Mouse (Mus musculus) E14TG2a.4 (cell line): ENCODE measurements at regions not wholly inside any gene's neighbourhood (a gene's known extent, or its start where the extent isn't known, plus 50 kb on each side); places are given as distances from the start of the nearest gene placed in this dataset.

Experiments used
- H3K27me3 ChIP-seq: 2 replicates; pipeline ENCODE4 v1.6.1; 2014; ENCODE audit warnings: low read length, control low read depth; ENCODE audit not compliant: insufficient read depth
- H3K36me3 ChIP-seq: 2 replicates; pipeline ENCODE4 v1.6.1; 2014; ENCODE audit warnings: low read length, control low read depth; ENCODE audit not compliant: insufficient read depth
- H3K4me1 ChIP-seq: replicated peaks from 2 replicates; pipeline ENCODE4 v1.6.1; 2014; ENCODE audit warnings: low read depth, low read length, control low read depth
- H3K4me3 ChIP-seq: replicated peaks from 2 replicates; pipeline ENCODE4 v1.5.1; 2014; ENCODE audit warnings: mild to moderate bottlenecking, low read length
- H3K9me3 ChIP-seq: 2 replicates; pipeline ENCODE4 v1.6.1; 2014; ENCODE audit warnings: low read length, control low read depth
- CTCF ChIP-seq: conservative IDR thresholded peaks from 2 replicates; pipeline ENCODE4 v1.5.1; 2014; ENCODE audit warnings: low read length
- NANOG ChIP-seq: IDR thresholded peaks from 2 replicates; pipeline ENCODE4 v1.6.1; 2014; ENCODE audit warnings: borderline replicate concordance, low read length, mixed read lengths
- POU5F1 ChIP-seq: IDR thresholded peaks from 2 replicates; pipeline ENCODE4 v1.6.1; 2014; ENCODE audit warnings: low read length, borderline replicate concordance

- TF ChIP-seq CTCF (no peak), NANOG (no peak), POU5F1 (no peak)
- H3K4me1 ChIP-seq: no peaks in the 10 kb centered on the region
- H3K4me3 ChIP-seq: no peak overlapping the region
- H3K27me3 ChIP-seq: no peaks in the 10 kb centered on the region
- H3K36me3 ChIP-seq: no peaks in the 10 kb centered on the region
- H3K9me3 ChIP-seq: no peaks in the 10 kb centered on the region
Measured at GRCm38 (mm10) chr4:67589976-67590727, 762.8 kb downstream of the Tlr4 start.

GRCm38 (mm10) chr4:67607166-67607565 is 779.8 kb downstream of the Tlr4 start:
- TF ChIP-seq CTCF: no peak
- no peak for TF ChIP-seq POU5F1
- TF ChIP-seq NANOG: no peak
- Histone ChIP-seq H3K27me3 (no peaks in the 10 kb centered on the region), H3K9me3 (no peaks in the 10 kb centered on the region)

DNA sequence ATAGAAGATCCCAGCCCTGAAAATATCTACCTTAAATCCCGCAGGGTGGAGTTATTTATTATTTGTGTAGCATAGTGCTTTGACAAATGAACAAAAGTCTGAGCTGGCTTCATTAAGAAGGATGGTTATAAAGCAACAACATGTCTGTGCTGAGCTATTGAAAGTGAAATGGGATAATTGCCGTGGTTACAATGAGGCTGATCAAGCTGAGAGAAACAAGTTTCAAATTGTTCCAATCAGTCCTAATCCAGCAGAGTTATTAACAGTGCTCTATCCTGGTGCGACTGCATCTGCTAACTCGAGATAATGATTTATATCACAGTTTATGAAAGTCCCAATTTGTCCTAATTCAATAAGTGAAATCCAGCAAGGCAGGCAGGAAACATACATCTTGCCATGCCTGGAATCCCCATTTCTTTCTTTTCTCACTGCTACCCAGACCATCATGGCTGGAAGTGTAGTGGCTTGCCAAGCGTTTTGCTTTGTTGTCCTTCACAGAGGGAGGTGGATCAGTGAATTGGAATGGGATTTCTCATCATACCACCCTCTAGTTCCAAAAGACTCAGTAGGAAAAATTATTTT is 787.2 kb downstream of the Tlr4 start:
- H3K27me3 ChIP-seq: no peaks in the 10 kb centered on the region
- TF ChIP-seq CTCF (no peak), NANOG (no peak), POU5F1 (no peak)
- H3K9me3 ChIP-seq: no peaks in the 10 kb centered on the region
- no peaks in the 10 kb centered on the region for H3K4me1 ChIP-seq
- H3K4me3 ChIP-seq: no peak overlapping the region
- no peaks in the 10 kb centered on the region for H3K36me3 ChIP-seq

More at GRCm38 (mm10) chr4:67607166-67607565, 779.8 kb downstream of the Tlr4 start:
- no peaks in the 10 kb centered on the region for H3K36me3 ChIP-seq
- no peaks in the 10 kb centered on the region for H3K4me1 ChIP-seq
- no peak overlapping the region for H3K4me3 ChIP-seq

DNA sequence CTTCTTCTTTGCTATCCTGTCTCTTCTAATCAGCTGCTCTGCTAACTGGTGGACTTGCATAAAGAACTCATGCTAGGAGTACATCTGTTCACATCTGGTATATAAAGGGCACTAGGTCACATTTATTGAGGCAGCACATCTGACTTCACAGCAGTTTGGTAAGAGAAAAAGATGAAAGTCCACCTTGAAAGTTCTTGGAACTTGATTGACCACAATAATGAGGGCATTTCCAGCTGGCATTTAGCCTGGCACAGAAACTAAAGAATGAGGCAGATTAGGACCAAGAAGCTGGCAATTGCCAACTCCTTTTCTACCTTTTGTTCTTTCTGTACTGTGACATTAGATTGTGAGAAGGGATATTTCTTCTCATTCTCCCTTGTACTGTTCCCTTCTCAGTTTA is 799.3 kb downstream of the Tlr4 start:
- Histone ChIP-seq H3K4me3 (no peak overlapping the region), H3K27me3 (no peaks in the 10 kb centered on the region), H3K9me3 (no peaks in the 10 kb centered on the region), H3K36me3 (no peaks in the 10 kb centered on the region), H3K4me1 (no peaks in the 10 kb centered on the region)
- no peak for TF ChIP-seq CTCF
- TF ChIP-seq NANOG: no peak
- TF ChIP-seq POU5F1: no peak

DNA sequence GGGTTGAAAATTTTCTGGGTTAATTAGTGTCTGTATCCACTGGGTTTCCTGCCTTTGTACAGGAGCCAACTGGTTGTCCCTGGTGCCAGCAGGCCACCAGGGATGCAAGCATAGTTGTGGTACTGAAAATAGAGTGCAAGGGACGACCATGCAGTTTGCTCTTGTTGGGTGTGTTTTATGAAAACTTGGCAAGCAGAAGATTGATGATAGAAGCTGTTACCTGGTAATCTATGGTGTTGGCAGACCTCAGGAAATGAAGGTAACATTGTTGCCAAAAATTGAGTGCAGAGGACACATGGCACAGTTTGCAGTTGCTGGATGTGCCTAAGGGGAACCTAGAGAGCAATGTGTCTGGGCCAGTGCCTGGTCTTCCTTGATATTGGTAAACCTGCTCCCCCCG is 818.7 kb downstream of the Tlr4 start:
- peaks cover 16% of the 10 kb centered on the region for H3K9me3 ChIP-seq
- no peak for TF ChIP-seq CTCF
- TF ChIP-seq NANOG: no peak
- H3K4me1 ChIP-seq: no peaks in the 10 kb centered on the region
- no peaks in the 10 kb centered on the region for H3K36me3 ChIP-seq
- H3K27me3 ChIP-seq: no peaks in the 10 kb centered on the region
- H3K4me3 ChIP-seq: no peak overlapping the region

DNA sequence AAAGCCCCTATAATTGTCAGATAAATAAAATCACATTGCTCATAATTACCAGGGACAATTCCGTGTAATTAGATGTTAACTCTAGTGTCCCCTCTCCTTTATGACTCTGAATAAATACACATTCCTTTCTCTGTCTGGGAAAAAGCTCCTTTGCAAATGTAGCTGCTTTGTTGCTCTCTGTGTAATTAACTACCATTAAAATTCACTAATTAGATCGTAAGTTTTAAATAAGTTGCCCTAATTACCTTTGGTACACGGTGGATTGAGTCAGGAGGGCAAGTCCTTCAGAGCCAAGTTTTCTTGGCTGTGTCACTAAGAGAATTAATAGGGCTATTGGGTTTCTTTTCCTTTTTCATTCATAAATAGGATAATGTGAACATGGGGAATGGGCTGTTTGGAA is 834.7 kb downstream of the Tlr4 start:
- no peak overlapping the region for H3K4me3 ChIP-seq
- H3K9me3 ChIP-seq: no peaks in the 10 kb centered on the region
- no peaks in the 10 kb centered on the region for H3K36me3 ChIP-seq
- no peaks in the 10 kb centered on the region for H3K27me3 ChIP-seq
- TF ChIP-seq CTCF (no peak), POU5F1 (no peak), NANOG (no peak)
- H3K4me1 ChIP-seq: no peaks in the 10 kb centered on the region

DNA sequence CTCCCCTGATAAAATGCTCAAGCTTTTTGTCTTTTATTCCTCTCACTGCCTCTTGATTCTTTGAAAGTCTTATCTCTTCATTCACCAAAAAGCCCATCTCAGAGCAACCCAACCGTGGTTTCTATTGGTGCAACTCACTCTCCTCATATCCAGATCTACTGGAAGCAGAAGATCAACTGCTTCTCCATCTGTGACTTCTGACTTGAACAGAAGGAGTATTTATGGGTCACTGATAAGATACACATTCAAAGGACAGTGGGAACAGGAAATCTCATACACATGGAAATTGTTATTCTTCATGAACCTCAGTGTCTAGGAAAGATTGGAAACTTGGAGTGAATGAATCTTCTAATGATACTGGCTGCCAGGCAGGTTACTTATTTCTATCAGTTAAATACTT is 846.6 kb downstream of the Tlr4 start:
- H3K36me3 ChIP-seq: no peaks in the 10 kb centered on the region
- H3K27me3 ChIP-seq: no peaks in the 10 kb centered on the region
- H3K9me3 ChIP-seq: no peaks in the 10 kb centered on the region
- no peak for TF ChIP-seq NANOG
- no peak for TF ChIP-seq CTCF
- no peak for TF ChIP-seq POU5F1
- H3K4me1 ChIP-seq: no peaks in the 10 kb centered on the region
- no peak overlapping the region for H3K4me3 ChIP-seq

GRCm38 (mm10) chr4:67677589-67677988 is 850.2 kb downstream of the Tlr4 start:
- no peak for TF ChIP-seq POU5F1
- TF ChIP-seq CTCF: no peak
- no peak for TF ChIP-seq NANOG
- Histone ChIP-seq H3K4me1 (no peaks in the 10 kb centered on the region), H3K27me3 (no peaks in the 10 kb centered on the region), H3K9me3 (no peaks in the 10 kb centered on the region), H3K4me3 (no peak overlapping the region), H3K36me3 (no peaks in the 10 kb centered on the region)
